Mouse (Mus musculus) urinary bladder, postnatal 10 days (tissue): ENCODE data around the gene Gm42878.

ENCODE experiments used
- DNase-seq: peaks from one replicate; pipeline ENCODE4 v3.0.0; 2022; ENCODE audit warnings: low spot score

Gene Gm42878

DNA sequence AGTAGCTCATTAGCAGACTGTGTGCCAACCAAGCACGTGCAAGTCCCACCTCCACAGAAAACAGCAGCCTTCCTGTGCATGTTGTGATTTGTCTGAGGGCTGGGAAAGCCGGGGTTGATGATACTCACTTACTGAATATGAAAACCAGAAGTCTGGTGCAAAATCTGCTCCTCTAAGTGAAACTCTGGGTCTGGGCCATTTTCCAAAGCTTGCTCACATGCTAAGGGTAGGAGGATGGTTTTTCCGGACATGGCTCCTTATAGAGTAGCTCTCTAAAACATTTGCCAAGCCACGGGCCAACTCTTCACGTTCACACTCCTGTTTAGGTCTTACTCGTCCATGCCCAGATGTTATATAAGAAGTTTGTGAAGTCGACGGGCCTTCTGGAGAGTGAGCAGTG lies 52.0 kb downstream of the Gm42878 start:
- DNase-seq: no peak

DNA sequence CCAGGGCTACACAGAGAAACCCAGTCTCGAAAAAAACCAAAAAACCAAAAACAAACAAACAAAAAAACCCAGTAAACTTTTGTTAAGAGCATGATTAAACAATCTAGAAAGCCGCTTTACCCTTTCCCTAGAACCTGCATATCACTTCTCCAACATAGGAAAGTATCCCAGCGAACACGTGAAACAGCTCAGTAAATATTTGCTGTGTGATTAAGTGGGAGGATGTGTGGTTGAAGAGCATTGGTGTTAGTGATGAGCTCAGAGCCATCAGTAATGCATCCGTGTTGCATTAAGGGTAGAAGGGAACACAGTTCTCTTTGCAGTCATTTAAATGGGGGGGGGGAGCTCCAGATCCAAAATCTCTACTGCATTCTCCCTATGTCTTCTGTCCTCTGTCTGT lies 60.5 kb downstream of the Gm42878 start:
- DNase-seq: no peak

- no peak for DNase-seq
Observed at GRCm38 (mm10) chr5:121477680-121478079, 67.6 kb downstream of the Gm42878 start.

DNA sequence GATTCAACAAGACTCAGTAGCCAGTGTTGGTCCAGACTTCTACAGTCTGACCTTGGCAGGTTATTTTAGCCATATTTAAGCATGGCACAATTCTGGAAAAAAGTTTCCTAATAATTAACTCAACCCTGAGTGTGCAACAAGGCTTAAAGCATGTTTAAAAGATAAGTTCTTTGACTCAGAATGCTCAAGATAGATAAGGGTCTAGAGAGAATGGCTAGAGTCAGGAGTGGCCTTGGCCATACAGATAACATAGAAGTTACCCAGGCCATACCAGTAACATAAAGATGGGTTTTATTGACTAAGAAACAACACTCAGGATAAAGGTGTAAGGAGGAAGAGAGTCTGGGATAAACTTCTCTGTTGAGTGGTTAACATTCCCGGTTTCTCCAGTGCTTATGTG lies 69.2 kb downstream of the Gm42878 start:
- DNase-seq: no peak

DNA sequence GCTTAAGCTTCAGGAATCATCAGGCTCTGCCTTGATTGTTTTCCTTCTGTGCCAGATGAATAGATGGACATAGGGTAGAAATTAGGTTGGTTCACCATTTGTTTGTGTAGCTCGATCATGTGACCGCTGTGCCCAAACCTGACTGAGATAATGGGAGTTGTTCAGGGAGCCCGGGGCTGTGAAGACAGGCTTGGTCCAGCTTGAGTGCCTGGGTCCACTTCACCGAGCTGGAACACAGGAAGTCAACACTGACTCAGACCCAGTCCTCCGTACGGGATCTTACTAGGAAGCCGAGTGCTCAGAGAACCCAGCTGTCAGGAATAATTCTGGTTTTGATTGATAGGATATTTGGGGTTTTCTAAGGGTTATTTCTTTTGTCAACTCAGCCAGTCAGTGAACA lies 70.7 kb downstream of the Gm42878 start:
- no peak for DNase-seq

GRCm38 (mm10) chr5:121472411-121472810 lies 72.9 kb downstream of the Gm42878 start:
- no peak for DNase-seq

GRCm38 (mm10) chr5:121469566-121469965 lies 75.7 kb downstream of the Gm42878 start:
- DNase-seq: no peak
